Mouse (Mus musculus) brain, embryonic 14.5 days (tissue): Measurements from ENCODE around the gene Slc35b1.

Source experiments
- CTCF ChIP-seq: fragments of 200-500 bp; IDR thresholded peaks from 2 replicates; pipeline ENCODE4 v1.5.1; 2012; ENCODE audit warnings: inconsistent platforms, mild to moderate bottlenecking, moderate library complexity, borderline replicate concordance; ENCODE audit not compliant: insufficient read depth, insufficient read length; ENCODE audit errors: extremely low read depth
- POLR2A ChIP-seq: fragments of 200-500 bp; IDR thresholded peaks from 2 replicates; pipeline ENCODE4 v1.6.1; 2012; ENCODE audit warnings: mild to moderate bottlenecking, inconsistent platforms, borderline replicate concordance; ENCODE audit not compliant: poor library complexity, insufficient read depth, insufficient read length, severe bottlenecking; ENCODE audit errors: extremely low read depth

- no peak for TF ChIP-seq CTCF
- no peak for TF ChIP-seq POLR2A
These were observed 28.1 kb downstream of the Slc35b1 start for GRCm38 (mm10) chr11:95412615-95413014.
